Mouse (Mus musculus): ENCODE results near the gene Cuedc1.

The Cuedc1 gene

DNA sequence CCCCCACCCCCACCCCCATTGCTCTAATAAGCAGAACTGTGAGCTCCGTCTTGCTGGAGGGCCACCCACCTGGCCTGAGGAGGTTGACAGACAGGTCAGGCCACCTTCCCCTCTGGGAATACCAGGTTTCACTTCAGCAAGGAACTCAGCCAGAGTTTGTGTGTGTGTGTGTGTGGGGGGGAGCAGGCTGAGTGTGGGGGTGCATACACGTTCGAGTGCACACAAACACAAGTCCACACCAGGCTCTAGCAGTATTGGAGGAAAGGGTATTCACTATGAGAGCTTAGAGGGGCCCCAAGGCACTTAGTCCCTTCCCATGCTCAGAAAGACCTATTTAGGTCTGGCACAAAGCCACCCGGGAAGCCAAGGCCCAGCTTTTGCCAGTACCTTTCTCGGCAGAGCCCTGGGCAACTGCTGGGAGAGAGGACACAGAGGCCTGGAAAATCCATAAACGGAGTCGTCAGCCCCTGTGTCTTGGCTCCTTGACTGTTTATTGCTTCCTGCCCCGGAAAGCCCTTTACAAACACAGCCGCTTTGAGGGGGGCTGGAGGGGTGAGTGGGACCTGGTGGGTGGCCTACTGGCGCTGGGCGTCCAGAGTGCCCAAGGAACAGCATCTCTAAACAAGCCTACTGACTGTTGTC lies 50.9 kb downstream of the Cuedc1 start:
- DNase-seq (ENCODE audit: low read depth) = no peak

DNA sequence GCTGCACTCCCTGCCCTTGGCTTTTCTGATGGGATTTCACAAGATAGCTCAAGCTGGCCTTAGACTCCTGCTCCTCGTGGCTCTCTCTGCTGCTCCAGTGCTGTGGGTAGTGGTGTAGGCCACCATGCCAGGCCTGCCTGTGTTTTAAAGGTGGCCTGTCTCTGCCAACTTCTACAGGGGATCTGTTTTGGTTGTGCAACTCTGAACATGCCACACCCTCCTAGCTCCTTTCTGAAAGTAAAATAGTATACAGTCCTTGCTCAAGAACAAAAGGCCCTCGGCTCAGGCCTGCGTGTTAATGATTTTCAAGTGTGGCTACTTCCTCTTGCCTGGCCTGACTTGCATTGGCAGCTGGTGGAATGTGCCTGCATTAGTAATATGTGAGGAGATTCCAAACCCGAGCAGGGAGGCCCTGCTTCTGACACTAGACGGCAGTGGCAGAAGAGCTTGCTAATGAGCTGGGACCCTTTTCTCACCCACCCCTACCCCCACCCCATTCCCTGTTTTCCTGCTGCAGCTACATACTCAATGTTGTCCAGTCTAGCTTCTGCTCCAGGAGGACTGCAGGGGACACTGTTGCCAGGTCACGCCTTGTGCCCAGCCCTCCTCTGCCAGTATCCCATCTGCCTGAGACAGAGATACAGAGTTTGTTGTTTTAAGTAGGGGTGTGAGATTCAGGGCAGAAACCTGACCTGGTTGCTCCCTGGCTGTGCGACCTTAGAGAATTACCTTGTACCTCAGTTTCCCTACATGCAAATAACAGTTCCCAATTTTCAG lies 53.7 kb downstream of the Cuedc1 start:
- no peak for DNase-seq (ENCODE audit: low read depth)

DNA sequence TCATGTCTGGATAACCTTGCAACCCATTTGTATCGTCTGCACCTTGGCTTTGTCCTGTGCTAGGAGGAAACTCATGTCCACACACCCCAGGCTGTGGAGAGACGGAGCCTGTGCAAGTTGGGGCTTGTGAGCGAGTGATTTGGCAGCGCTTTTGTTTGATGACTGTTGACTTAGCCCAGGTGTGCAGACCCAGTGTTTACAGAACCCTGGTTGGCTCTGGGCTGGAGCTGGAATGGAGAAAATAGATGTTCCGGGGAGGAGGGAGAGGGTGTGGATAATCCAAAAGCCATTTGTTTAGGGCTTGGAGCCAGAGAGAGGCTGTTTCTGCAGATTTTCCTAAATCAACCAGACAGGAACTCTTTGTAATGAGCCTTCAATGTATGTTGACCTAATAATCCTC lies 56.0 kb downstream of the Cuedc1 start:
- DNase-seq (ENCODE audit: low read depth) = no peak

DNA sequence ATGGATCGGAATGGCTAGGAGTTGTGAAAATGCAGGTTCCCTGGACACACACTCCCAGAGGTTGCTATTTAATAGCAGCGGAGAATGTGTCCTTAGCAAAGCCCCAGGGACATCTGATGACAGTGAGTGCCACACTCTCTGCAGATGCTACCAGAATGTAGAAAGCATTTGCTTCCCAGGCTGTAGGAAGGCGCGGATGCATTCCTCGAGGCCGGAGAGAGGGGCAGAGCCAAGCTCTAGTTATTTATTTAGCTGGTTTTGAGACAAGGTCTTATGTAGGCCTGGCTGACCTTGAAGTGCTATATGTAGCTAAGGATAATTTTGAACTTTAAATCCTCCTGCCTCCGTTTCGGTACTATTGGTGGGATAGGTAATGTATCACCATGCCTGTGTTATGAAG lies 56.6 kb downstream of the Cuedc1 start:
- DNase-seq (ENCODE audit: low read depth) = no peak

DNA sequence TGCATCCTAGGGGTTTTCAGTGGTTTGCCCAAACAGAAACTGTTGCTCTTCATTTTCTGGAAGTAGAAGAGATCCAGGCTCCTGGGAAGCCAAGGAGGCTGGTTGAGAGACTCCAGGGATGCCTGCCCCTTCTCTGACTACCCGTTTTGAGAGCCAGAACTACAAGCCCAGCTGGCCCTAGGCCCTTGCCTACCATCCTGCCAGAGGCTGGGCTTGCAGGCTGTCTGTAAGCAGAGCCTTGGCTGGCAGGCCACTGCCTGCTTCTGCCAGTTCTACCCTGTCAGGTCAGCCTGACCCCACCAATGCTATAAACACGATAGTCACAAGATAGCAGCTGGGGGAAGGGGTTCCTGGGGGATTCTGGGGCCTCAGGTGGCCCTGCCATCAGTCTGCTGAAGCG lies 57.6 kb downstream of the Cuedc1 start:
- DNase-seq (ENCODE audit: low read depth) = no peak

DNA sequence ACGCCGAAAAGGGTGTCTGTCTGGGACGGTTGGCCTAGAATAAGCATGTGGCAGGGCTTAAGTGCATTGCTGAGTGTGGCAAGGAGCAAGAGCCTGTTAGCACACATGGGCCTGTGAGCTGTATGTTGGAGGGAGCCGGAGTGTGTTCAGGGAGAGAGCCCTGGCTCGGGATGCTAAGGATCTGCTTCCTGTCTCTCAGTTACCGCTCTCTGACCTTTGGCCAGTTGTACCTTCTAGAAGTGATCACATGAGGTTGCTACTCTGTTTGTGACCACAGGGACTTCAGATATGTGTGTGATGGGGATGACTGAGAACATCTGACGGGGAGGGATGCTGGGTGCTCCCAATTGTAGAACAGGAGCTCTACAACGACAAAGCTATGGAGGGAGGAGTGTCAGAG lies 58.1 kb downstream of the Cuedc1 start:
- no peak for DNase-seq (ENCODE audit: low read depth)

DNA sequence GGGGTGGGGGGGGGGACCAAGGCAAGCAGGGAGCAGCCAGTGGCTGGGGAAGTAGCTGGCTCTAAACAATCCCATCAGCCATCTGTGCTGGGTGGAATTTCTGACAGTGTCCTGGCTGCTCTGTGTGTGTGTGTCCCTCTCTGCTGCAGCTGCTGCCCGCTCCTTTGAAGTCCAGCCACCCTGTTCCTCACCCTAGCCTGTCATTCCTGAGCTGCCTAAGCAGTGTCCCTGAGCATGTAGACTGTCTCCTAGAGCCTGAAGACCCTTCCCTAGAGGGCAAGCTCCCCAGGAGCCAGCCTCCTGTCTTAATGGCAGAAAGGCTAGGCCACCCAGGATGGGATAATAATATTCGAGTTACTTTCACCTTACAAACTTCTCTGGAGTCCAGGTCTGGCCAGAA lies 58.5 kb downstream of the Cuedc1 start:
- no peak for DNase-seq (ENCODE audit: low read depth)

DNA sequence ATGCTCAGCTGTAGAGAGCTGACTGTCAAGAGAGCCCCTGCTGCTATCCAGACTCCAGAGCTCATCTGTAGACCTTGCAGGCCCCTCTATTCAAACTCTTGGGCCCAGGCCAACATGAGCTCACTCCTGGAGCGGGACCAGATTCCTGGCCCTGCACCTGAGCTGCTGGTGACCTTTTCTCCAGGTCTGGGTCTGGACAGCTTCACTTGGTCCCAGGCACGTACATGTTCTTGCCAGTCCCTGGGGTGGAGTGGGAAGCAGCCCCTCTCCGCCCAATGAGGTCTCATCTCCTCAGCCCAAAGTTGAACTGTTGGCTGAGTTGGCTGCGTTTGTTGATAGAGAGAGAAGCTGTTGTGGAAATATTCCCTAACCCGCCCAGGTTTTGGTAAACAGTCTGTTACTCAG lies 61.0 kb downstream of the Cuedc1 start:
- no peak for DNase-seq (ENCODE audit: low read depth)

DNA sequence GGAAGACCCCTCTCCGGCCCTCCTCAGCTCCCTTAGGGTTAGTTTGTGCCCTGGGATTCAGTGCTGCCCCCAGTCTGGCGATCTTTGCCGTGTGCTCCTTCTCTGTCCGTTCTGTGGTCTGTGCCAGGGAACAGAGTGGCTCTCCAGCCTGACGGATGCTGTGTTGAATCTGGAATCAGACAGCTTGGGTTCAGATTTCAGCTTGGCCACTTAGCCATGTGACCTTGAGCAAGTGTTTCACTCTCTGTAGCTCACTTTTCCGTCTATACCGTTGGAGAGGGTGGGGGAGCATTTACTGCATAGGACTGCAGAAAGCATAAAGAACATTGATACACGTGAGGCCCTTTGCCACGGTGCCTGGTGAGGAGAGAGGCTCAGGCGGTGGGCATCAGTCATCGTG lies 61.5 kb downstream of the Cuedc1 start:
- DNase-seq (ENCODE audit: low read depth) = no peak

DNA sequence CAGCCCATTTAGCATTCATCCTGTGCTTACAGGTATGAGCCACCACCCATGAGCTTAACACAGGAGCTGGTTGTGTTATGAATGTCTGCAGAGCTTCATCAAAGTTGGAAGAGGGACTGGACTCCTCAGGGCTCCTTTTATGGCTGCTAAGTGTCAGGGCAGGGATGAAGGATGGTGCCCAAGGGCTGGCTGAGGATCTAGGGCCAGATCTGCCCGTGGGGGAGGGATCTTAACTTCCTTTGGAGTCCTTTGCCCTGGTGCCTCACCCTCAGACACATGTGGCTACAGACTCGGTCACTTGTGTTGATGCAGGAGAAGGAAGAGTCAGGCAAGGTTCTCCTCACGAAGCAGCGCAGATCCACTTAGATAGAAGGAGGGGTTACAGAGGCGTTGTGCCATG lies 62.5 kb downstream of the Cuedc1 start:
- DNase-seq (ENCODE audit: low read depth) = no peak

DNA sequence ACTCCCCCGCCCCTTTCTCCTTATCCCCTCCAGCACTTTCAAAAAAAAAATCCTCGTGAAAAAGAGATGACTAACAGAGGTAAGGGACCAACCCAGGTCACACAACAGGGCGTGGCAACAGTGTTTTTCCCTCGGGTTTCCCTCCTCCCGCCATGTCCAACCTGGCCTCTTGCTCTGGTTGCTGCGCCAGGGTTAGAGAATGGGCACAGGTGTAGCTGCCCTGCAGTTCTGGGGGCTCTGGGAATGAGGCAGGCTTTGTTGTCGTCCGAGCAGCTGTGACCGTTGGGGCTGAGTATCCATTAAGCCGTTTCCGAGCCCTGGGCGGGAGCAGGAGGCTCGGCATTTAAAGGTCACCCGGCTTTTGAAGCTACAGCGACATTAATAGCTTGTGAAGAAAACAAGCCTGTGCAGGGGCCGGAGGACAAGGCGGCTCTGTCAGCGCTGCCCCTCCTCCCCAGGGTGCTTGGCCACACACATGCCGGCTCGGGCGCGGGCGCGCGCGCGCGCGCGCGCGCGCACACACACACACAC lies 63.3 kb downstream of the Cuedc1 start:
- peak; percentile 46 for DNase-seq (ENCODE audit: low read depth)

DNA sequence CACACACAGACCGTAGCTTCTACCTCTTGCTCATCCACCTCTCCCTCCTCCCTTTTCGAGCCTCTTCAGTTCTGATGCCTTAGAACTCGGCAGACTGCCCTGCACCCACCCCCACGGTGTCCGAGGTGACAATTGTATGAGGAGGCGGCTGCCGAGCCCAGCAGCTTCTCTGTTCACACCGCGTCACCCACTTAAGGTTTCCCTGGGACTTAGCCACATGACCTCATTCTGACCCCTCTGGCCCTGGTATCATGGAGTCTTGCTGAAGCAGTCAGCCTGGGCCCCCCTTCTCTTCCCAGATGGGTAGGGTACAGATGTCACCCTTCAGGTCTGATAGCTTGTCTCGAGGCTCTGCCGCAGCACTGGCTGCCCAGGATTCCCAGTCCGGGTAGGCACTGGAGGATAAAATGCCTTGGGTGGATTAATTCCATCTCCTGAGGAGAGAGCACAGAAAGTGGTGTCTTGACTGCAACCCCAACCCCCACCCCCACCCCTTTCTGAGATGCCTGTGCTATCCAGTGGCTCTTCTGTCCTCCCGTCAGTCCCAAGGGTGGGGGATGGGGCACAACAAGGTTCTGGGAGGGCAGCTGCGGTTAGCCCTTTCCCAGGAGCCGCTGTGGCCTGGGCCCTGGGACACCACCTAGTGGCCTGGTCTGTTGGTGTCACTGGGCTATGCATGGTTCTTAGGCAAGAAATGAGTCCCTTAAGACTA lies 63.9 kb downstream of the Cuedc1 start:
- DNase-seq (ENCODE audit: low read depth) = peak; percentile 71

DNA sequence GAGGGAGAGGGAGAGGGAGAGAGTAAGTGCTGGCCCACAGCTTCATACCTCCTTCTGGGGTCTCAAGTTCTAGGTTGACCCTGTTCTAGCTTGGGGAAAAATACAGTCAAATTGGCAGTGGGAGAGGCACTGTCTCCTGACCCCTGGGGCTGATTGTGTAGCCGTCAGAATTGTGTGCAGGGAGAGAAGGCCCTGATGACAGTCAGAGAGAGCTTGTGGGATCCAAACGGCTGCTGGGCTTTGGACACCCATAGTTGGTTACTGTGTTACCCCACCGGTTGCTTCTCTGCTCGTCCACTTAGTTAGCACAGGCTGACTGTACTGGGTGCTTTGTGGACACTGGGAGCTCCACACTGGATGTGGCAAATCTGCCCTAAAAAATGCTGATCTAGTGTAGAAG lies 64.9 kb downstream of the Cuedc1 start:
- DNase-seq (ENCODE audit: low read depth) = no peak

DNA sequence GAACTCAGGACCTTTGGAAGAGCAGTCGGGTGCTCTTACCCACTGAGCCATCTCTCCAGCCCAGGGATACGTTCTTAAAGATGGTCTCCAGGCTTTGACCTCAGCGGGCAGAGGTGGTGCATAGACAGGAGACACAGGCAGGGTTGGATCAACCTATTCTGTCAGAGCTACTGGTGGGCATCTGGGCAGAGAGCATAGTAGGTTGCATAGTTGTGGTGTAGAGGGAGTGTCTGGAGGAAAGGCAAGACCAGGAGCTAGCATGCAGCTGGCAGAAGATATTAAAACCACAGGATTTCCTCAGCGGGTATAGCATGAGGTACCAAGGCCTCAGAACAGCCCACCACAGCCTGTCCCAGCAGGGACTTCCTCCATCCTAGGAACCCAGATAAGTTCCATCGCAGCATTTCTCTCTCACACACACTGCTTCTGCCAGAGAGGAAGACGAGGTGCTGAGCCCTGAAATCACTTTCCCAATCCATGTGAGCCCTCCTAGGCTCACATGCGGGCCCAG lies 66.4 kb downstream of the Cuedc1 start:
- DNase-seq (ENCODE audit: low read depth) = peak; percentile 45

DNA sequence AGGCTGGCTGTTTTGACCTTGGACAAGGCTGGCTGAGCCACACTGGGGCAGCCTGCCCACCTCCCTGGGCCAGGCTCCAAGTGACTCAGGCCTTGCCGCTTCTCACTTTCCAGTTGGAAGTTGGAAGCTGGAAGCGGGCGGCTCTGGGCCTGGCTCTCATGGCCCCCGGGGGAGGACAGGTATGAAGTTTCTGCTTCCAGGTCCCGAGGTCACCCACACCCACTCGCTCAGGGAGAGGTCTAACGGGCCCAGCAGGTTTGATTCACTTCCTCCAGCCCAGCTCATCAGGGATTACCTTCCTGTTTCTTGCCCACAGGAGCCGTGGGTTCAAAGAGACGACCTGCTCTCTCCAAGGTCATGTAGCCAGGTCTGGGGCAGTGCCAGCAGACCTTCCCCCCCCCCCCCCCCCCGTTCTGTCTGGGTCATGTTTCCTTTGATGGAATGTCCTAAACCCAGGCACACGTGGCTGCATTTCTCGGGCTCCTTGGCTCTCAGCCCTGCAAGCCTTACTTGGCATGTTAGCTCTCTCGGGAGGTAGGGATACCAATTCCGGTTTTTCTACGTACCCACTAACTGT lies 67.0 kb downstream of the Cuedc1 start:
- no peak for DNase-seq (ENCODE audit: low read depth)

DNA sequence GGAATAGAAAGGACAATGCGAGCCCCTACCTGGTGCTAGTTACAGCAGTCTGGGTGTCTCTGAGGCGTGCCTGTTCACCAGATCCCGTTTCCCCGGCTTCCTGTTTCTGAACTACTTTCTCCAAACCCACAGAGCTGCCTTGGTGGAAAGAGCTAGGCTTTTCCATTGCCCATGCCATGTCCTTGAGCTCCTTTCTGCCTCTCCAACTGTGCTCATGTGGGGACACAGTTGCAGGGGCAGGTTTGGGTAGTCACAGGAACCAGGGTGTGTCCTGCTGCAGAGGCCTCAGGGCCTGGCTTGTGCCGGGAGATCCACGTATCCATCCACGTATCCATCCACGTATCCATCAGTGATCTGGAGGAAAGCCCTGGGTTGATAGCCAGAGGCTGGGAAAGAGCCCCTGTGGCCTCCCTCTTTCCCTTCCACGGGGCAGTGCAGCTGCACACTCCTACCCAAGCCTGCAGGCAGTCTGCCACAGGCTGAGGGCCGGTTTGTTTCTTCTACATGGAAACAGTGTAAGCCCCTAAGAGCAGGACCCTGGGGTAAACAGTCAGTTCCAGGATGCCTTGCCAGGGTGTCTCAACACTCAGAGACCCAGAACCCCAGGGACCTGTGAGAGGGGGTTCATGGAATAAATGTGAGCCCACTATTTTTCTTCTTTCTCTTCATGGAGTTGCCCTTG lies 68.0 kb downstream of the Cuedc1 start:
- no peak for DNase-seq (ENCODE audit: low read depth)

DNA sequence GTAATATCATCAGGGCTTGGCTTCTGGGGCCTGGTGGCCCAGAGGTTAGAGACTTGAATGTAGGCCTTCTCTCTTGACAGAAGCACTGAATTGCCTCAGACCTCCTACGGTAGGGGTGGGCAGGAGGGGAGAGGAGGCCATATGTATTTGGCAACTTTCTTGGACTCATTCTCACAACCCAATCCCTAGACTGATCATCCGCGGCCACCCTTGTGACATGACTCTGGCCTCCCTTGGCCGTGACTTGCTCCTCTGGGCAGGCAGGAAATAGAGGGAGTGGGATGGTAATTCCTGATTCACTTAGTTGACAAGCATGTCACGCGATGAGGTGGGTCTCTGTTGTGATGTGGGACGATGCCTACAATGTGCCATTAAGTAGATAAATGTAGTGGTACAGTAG lies 68.6 kb downstream of the Cuedc1 start:
- no peak for DNase-seq (ENCODE audit: low read depth)

DNA sequence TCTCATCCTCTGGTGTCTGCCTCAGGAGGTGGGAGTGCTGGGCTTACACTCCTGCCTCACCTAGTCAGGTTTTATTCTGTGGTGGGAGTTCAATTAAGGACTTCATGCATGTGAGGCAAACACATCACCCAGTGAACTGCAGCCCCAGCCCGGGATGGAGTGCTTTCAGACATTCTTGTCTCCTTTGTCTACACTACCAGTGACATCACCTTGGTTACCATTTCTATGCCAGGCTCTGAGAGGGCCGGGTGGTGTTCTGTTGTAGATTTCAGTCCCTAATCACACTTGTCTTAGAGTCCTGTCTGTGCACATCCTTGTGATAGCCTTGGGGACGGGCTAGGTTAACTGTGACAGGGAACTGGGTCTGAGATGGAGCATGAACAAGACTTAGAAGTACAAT lies 70.8 kb downstream of the Cuedc1 start:
- no peak for DNase-seq (ENCODE audit: low read depth)

DNA sequence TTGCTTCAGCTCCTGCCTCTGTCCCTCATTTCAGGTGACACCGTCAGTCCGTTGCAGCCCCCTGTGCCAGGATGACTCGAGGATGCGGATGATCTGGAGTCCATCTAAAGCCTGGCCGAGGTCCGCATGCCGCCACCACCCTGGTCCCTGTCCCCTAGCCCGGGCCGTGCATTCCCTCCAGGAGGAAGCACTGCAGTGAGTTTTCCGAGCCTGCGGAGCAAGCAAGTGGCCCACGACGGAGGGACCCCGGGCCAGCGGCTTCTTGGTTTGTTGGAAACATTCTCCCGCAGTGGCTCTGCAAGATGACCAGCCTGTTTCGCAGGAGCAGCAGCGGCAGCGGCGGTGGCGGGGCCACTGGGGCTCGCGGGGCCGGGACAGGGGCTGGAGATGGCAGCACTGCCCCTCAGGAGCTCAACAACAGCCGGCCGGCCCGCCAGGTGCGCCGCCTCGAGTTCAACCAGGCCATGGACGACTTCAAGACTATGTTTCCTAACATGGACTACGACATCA lies 71.7 kb downstream of the Cuedc1 start:
- DNase-seq (ENCODE audit: low read depth) = no peak

DNA sequence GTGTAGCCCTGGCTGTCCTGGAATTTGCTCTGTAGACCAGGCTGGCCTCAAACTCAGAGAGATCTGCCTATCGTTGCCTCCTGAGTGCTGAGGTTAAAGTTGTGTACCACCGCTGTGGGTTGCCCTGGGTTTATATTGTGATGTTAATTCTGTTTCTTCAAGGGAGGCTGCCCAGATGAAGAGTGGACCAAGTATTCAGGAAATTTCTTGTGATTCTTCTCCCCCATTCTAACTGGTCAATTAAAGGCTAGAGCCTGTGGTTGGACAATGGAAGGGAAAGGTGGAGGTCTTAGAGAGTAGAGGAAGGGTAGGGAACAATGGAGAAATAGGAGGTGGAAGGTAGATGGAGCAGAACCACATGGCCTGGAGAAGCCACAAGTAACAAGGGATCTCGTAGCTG lies 72.7 kb downstream of the Cuedc1 start:
- no peak for DNase-seq (ENCODE audit: low read depth)

DNA sequence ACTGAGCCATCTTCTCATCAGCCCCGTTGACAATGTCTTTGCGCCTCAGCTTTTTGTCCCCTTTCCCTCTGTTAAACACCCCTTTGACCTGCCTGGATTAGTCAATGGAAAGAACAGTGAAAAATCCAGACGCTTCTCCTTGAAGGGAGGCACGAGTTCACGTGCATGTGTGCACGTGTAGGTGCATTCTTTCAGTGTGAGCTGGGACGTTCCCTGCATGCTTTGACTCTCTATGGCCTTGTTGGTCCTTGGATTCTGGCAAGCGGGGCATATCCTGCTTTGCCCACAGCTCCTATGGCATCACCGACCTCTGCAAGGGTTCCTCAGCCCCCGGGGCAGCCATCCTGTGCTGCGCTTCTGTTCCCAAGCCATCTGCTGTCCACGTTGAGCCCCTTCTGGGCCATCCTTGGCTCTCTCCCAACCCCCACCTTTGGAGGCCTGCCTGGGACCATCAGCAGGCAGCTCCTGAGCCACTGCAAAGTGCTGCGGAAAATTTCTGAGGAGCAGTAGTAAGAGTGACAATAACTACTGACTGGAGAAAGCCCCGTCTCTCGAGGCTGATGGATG lies 74.1 kb downstream of the Cuedc1 start:
- no peak for DNase-seq (ENCODE audit: low read depth)

Measured in naive thymus-derived CD4-positive, alpha-beta T cell, adult 2 months (primary cell).